Mouse (Mus musculus) CH12.LX (cell line): ENCODE measurements around the gene Jsrp1. TPM values are rescaled to one million over a fixed set of nuclear protein-coding genes. Genes with fewer than 3 reads are reported as not detected.

Experiments
- DNase-seq: peaks from one replicate; pipeline ENCODE4 v3.0.0-alpha.2; 2013; ENCODE audit errors: extremely low read depth
- H3K27ac ChIP-seq: 2 replicates; pipeline ENCODE4 v1.5.1; 2012; ENCODE audit warnings: low read depth, mild to moderate bottlenecking, control low read depth, moderate library complexity; ENCODE audit not compliant: insufficient read depth
- H3K27me3 ChIP-seq: replicated peaks from 2 replicates; pipeline ENCODE3; 2012; ENCODE audit warnings: inconsistent platforms
- H3K36me3 ChIP-seq, 2 experiments: replicated peaks in 1 of 2; 2 replicates each; pipeline versions ENCODE3 to v1.6.1; 2012; ENCODE audit warnings: inconsistent platforms in 1 of 2, low read length in 1 of 2, mild to moderate bottlenecking in 1 of 2, mixed read lengths in 1 of 2, moderate library complexity in 1 of 2; ENCODE audit not compliant: control insufficient read depth in 1 of 2, insufficient read depth in 1 of 2
- H3K4me1 ChIP-seq, 2 experiments: 2 replicates each; pipeline ENCODE4 v1.6.1; 2012; ENCODE audit warnings: inconsistent platforms in 1 of 2, moderate library complexity in 1 of 2; ENCODE audit not compliant: insufficient read depth in 2 of 2, control insufficient read depth in 1 of 2
- H3K4me2 ChIP-seq: 2 replicates; pipeline ENCODE4 v1.6.1; 2012; ENCODE audit warnings: low read depth, mild to moderate bottlenecking, control low read depth; ENCODE audit not compliant: poor library complexity, insufficient read depth, severe bottlenecking
- H3K4me3 ChIP-seq, 3 experiments: fragments of 150-350 bp in 1 of 3; sonication (generic) in 1 of 3; replicated peaks in 1 of 3; 2 replicates each; pipeline versions ENCODE3 to v1.5.1; 2011 to 2012; ENCODE audit warnings: low read depth in 2 of 3, low read length in 2 of 3, mild to moderate bottlenecking in 2 of 3, moderate library complexity in 2 of 3, control low read depth in 1 of 3, improper control_type of control experiment in 1 of 3, inconsistent platforms in 1 of 3, mixed read lengths in 1 of 3; ENCODE audit not compliant: poor library complexity in 1 of 3
- H3K79me2 ChIP-seq: replicated peaks from 2 replicates; pipeline ENCODE4 v1.6.1; 2012; ENCODE audit warnings: mild to moderate bottlenecking, moderate library complexity; ENCODE audit not compliant: control insufficient read depth, poor library complexity, insufficient read depth, severe bottlenecking; ENCODE audit errors: extremely low read depth
- H3K9ac ChIP-seq: 2 replicates; pipeline ENCODE4 v1.6.1; 2012; ENCODE audit warnings: low read depth, mild to moderate bottlenecking, control low read depth, moderate library complexity; ENCODE audit not compliant: insufficient read depth
- H3K9me3 ChIP-seq: replicated peaks from 2 replicates; pipeline ENCODE3; 2012; ENCODE audit warnings: low read length, inconsistent platforms, mixed read lengths
- BHLHE40 ChIP-seq: IDR thresholded peaks from 2 replicates; pipeline ENCODE4 v1.6.1; 2011; ENCODE audit warnings: mild to moderate bottlenecking, low read depth, low read length, improper control_type of control experiment
- CHD1 ChIP-seq: IDR thresholded peaks from 2 replicates; pipeline ENCODE4 v1.6.1; 2012; ENCODE audit warnings: low read depth, low read length, improper control_type of control experiment, inconsistent platforms
- ELF1 ChIP-seq: IDR thresholded peaks from 2 replicates; pipeline ENCODE4 v1.6.1; 2014; ENCODE audit warnings: low read depth, mild to moderate bottlenecking, inconsistent platforms, low read length, improper control_type of control experiment
- EP300 ChIP-seq: IDR thresholded peaks from 2 replicates; pipeline ENCODE4 v1.6.1; 2011; ENCODE audit warnings: low read length, improper control_type of control experiment
- HCFC1 ChIP-seq: IDR thresholded peaks from 2 replicates; pipeline ENCODE4 v1.6.1; 2012; ENCODE audit warnings: low read depth, mild to moderate bottlenecking, inconsistent platforms, low read length, improper control_type of control experiment
- IRF4 ChIP-seq: IDR thresholded peaks from 2 replicates; pipeline ENCODE4 v1.6.1; 2014; ENCODE audit warnings: low read depth, mild to moderate bottlenecking, inconsistent platforms, low read length, improper control_type of control experiment
- MAX ChIP-seq: IDR thresholded peaks from 2 replicates; pipeline ENCODE4 v1.6.1; 2011; ENCODE audit warnings: low read length, improper control_type of control experiment
- MAZ ChIP-seq: IDR thresholded peaks from 2 replicates; pipeline ENCODE4 v1.6.1; 2012; ENCODE audit warnings: low read depth, mild to moderate bottlenecking, inconsistent platforms, low read length, improper control_type of control experiment, moderate library complexity
- MEF2A ChIP-seq: IDR thresholded peaks from 2 replicates; pipeline ENCODE4 v1.6.1; 2014; ENCODE audit warnings: low read depth, mild to moderate bottlenecking, inconsistent platforms, low read length, improper control_type of control experiment, borderline replicate concordance
- MXI1 ChIP-seq: IDR thresholded peaks from 2 replicates; pipeline ENCODE4 v1.6.1; 2011; ENCODE audit warnings: mild to moderate bottlenecking, low read depth, low read length, improper control_type of control experiment
- MYC ChIP-seq: IDR thresholded peaks from 2 replicates; pipeline ENCODE4 v1.6.1; 2011; ENCODE audit warnings: low read depth, mild to moderate bottlenecking, improper control_type of control experiment, low read length
- PAX5 ChIP-seq: IDR thresholded peaks from 2 replicates; pipeline ENCODE4 v1.6.1; 2012; ENCODE audit warnings: low read length, inconsistent platforms, mixed read lengths
- POLR2A ChIP-seq: IDR thresholded peaks from 2 replicates; pipeline ENCODE4 v1.6.1; 2011; ENCODE audit warnings: low read depth, mild to moderate bottlenecking, improper control_type of control experiment, low read length
- RAD21 ChIP-seq: IDR thresholded peaks from 2 replicates; pipeline ENCODE4 v1.6.1; 2011; ENCODE audit warnings: low read depth, mild to moderate bottlenecking, low read length, improper control_type of control experiment, moderate library complexity
- RCOR1 ChIP-seq: conservative IDR thresholded peaks from 2 replicates; pipeline ENCODE4 v1.6.1; 2012; ENCODE audit warnings: low read depth, mild to moderate bottlenecking, inconsistent platforms, low read length, improper control_type of control experiment
- SIN3A ChIP-seq: IDR thresholded peaks from 2 replicates; pipeline ENCODE4 v1.6.1; 2012; ENCODE audit warnings: low read length, improper control_type of control experiment, inconsistent platforms
- TBP ChIP-seq: conservative IDR thresholded peaks from 2 replicates; pipeline ENCODE4 v1.6.1; 2011; ENCODE audit warnings: low read depth, low read length, improper control_type of control experiment
- TCF12 ChIP-seq: IDR thresholded peaks from 2 replicates; pipeline ENCODE4 v1.6.1; 2014; ENCODE audit warnings: low read depth, mild to moderate bottlenecking, inconsistent platforms, low read length, improper control_type of control experiment
- UBTF ChIP-seq: IDR thresholded peaks from 2 replicates; pipeline ENCODE4 v1.6.1; 2012; ENCODE audit warnings: low read depth, mild to moderate bottlenecking, inconsistent platforms, low read length, improper control_type of control experiment, moderate library complexity
- USF1 ChIP-seq: IDR thresholded peaks from 2 replicates; pipeline ENCODE4 v1.6.1; 2014; ENCODE audit warnings: low read depth, mild to moderate bottlenecking, inconsistent platforms, low read length, improper control_type of control experiment
- USF2 ChIP-seq: conservative IDR thresholded peaks from 2 replicates; pipeline ENCODE4 v1.6.1; 2011; ENCODE audit warnings: low read depth, low read length, improper control_type of control experiment
- ZC3H11A ChIP-seq: IDR thresholded peaks from 2 replicates; pipeline ENCODE4 v1.6.1; 2012; ENCODE audit warnings: low read depth, mild to moderate bottlenecking, inconsistent platforms, low read length, improper control_type of control experiment
- ZKSCAN1 ChIP-seq: IDR thresholded peaks from 2 replicates; pipeline ENCODE4 v1.6.1; 2012; ENCODE audit warnings: low read depth, inconsistent platforms, low read length, improper control_type of control experiment, borderline replicate concordance
- ZMIZ1 ChIP-seq: IDR thresholded peaks from 2 replicates; pipeline ENCODE4 v1.6.1; 2012; ENCODE audit warnings: low read depth, mild to moderate bottlenecking, inconsistent platforms, low read length, improper control_type of control experiment
- dilution Hi-C: fragments of 300-500 bp; cut with MboI; formaldehyde crosslinking; loops from 2 replicates; pipeline ENCODE4 v1.14.3; 2020; ENCODE audit warnings: low sequenced_read_pairs; ENCODE audit not compliant: extremely low pct_unique_long_range_greater_than_20kb, extremely low pct_ligation_motif_present
- in situ Hi-C: fragments of 300-500 bp; cut with MboI; formaldehyde crosslinking; loops from 3 replicates; pipeline ENCODE4 v1.14.3; 2019; ENCODE audit warnings: low sequenced_read_pairs, low pct_ligation_motif_present, low pct_unique_long_range_greater_than_20kb, mixed read lengths
- polyA plus RNA-seq: library from polyadenylated mRNA; unstranded; fragments of >175 nt; gene quantifications from 2 replicates; pipeline ENCODE4 v1.2.1, GENCODE M21; 2012; ENCODE audit warnings: low read depth; ENCODE audit not compliant: insufficient read length
- total RNA-seq, 2 experiments: library from RNA; depleted of rRNA; stranded (reverse); fragments of 300-350 nt in 1 of 2; fragments of >200 nt in 1 of 2; gene quantifications; 2 replicates each; pipeline ENCODE4 v1.2.3; 2012 to 2014

Jsrp1 gene
- total and polyA plus RNA-seq, 3 experiments: 0.35 to 1.1 (median 0.72) TPM

GRCm38 (mm10) chr10:80826151-80827062, 13.1 kb upstream of the Jsrp1 start, which contains the start of gene Oaz1 (continued):
- TF ChIP-seq ZMIZ1 (peak; percentile 64; the same call in 1 of the 2 replicates), MAZ (no peak; the same call in 1 of the 2 replicates), USF1 (no peak), ZC3H11A (no peak), MAX (no peak), EP300 (no peak), RCOR1 (no peak), ZKSCAN1 (no peak), RAD21 (no peak)

GRCm38 (mm10) chr10:80824827-80825226, 11.5 kb upstream of the Jsrp1 start:
- Histone ChIP-seq H3K27ac (peak overlapping the region; percentile 86; the same call in 1 of the 2 replicates), H3K79me2 (peaks cover 21% of the 10 kb centered on the region), H3K27me3 (no peaks in the 10 kb centered on the region), H3K4me1 (peaks cover 12 to 40% of the 10 kb centered on the region in 2 experiments), H3K9ac (peak overlapping the region; percentile 36; the same call in 1 of the 2 replicates), H3K9me3 (no peaks in the 10 kb centered on the region), H3K4me3 (no peak overlapping the region), H3K36me3 (peaks cover 20 to 22% of the 10 kb centered on the region in 2 experiments), H3K4me2 (peak overlapping the region; percentile 52; the same call in 1 of the 2 replicates)
- dilution Hi-C loops (no loop called here), in situ Hi-C loops (loop anchor here (5.0 kb wide), 1 partner anchor 32 kb away; the partner anchor contains the start of genes Lsm7 and Sppl2b)
- TF ChIP-seq SIN3A (peak; percentile 32; the same call in 1 of the 2 replicates), CHD1 (0 out of 2 replicates have a peak, but pooled peaks have one; percentile 34), RAD21 (no peak)
- no peak for DNase-seq

GRCm38 (mm10) chr10:80823847-80824643, 10.7 kb upstream of the Jsrp1 start:
- dilution Hi-C loops (no loop called here), in situ Hi-C loops (loop anchor here (5.0 kb wide), 1 partner anchor 33 kb away; the partner anchor contains the start of genes Lsm7 and Sppl2b)
- no peak overlapping the region for H3K4me3 ChIP-seq
- TF ChIP-seq TCF12 (peak; percentile 21; the same call in 1 of the 2 replicates), ELF1 (peak; percentile 47; the same call in 1 of the 2 replicates), BHLHE40 (peak; percentile 68), MAX (peak; percentile 45; the same call in 1 of the 2 replicates), IRF4 (0 out of 2 replicates have a peak, but pooled peaks have one; percentile 8), PAX5 (no peak), MYC (0 out of 2 replicates have a peak, but pooled peaks have one; percentile 27), POLR2A (peak; percentile 40), UBTF (no peak), ZMIZ1 (0 out of 2 replicates have a peak, but pooled peaks have one; percentile 23), CHD1 (no peak), SIN3A (0 out of 2 replicates have a peak, but pooled peaks have one; percentile 16), HCFC1 (no peak), USF2 (no peak), TBP (peak; percentile 60; the same call in 1 of the 2 replicates), MEF2A (0 out of 2 replicates have a peak, but pooled peaks have one; percentile 20), MXI1 (peak; percentile 43; the same call in 1 of the 2 replicates)

More at GRCm38 (mm10) chr10:80823847-80824643, 10.7 kb upstream of the Jsrp1 start:
- peak overlapping the region; percentile 86 for H3K27ac ChIP-seq
- H3K27me3 ChIP-seq: no peaks in the 10 kb centered on the region
- H3K4me2 ChIP-seq: peak overlapping the region; percentile 39
- H3K4me1 ChIP-seq: peaks cover 9 to 33% of the 10 kb centered on the region in 2 experiments
- peak overlapping the region; percentile 36 for H3K9ac ChIP-seq
- peaks cover 12 to 14% of the 10 kb centered on the region in 2 experiments for H3K36me3 ChIP-seq
- peaks cover 21% of the 10 kb centered on the region for H3K79me2 ChIP-seq
- no peaks in the 10 kb centered on the region for H3K9me3 ChIP-seq
- DNase-seq: peak; percentile 38
